Mouse (Mus musculus) lung, adult 2 months (tissue): Measurements from ENCODE around the gene Ear6. TPM values are rescaled to one million over a fixed set of nuclear protein-coding genes. Genes with fewer than 3 reads are reported as not detected.
"Not testable (repeated sequence)": the region's sequence is repeated elsewhere in the genome, so short reads cannot be mapped to it uniquely, and the experiment has no call there.

Experiments
- DNase-seq: peaks from one replicate; pipeline ENCODE4 v3.0.0; 2022
- H3K4me1 ChIP-seq: fragments of 200-500 bp; 2 replicates; pipeline ENCODE4 v1.6.1; 2011; ENCODE audit warnings: low read length; ENCODE audit not compliant: control insufficient read depth, insufficient read depth
- H3K4me3 ChIP-seq: fragments of 200-500 bp; replicated peaks from 2 replicates; pipeline ENCODE3; 2011; ENCODE audit warnings: low read depth, mild to moderate bottlenecking, control low read depth, low read length; ENCODE audit errors: extremely low read depth
- CTCF ChIP-seq: fragments of 200-500 bp; IDR thresholded peaks from 2 replicates; pipeline ENCODE4 v1.5.1; 2011; ENCODE audit warnings: mild to moderate bottlenecking, low read length, control low read depth; ENCODE audit not compliant: insufficient read depth
- POLR2A ChIP-seq: fragments of 200-500 bp; IDR thresholded peaks from 2 replicates; pipeline ENCODE4 v1.6.1; 2011; ENCODE audit warnings: low read depth, mild to moderate bottlenecking, control low read depth, low read length, borderline replicate concordance; ENCODE audit errors: extremely low read depth
- WGBS: fragments of 180-500 bp; shearing (Covaris S2); methylation state at CpG from one replicate; pipeline ENCODE4 v1.1.7; 2018; 5-methylcytosine and 5-hydroxymethylcytosine counted together
- polyA plus RNA-seq: library from polyadenylated mRNA; depleted of rRNA; stranded (reverse); fragments of >200 nt; gene quantifications from 2 replicates; pipeline ENCODE4 v1.2.3, GENCODE M21; 2012; rRNA removed

The Ear6 gene
- 0.72 and 1.4 TPM in 2 replicates for polyA plus RNA-seq

GRCm38 (mm10) chr14:51853399-51853798, at the start of gene Ear6:
Gene Ear6, plus strand, starts transcription at chr14:51853699.
- Histone ChIP-seq H3K4me1 (no peaks in the 10 kb centered on the region), H3K4me3 (no peak within 1 kb of the TSS)
- no peak for DNase-seq
- TF ChIP-seq CTCF: no peak
- no peak for TF ChIP-seq POLR2A

DNA sequence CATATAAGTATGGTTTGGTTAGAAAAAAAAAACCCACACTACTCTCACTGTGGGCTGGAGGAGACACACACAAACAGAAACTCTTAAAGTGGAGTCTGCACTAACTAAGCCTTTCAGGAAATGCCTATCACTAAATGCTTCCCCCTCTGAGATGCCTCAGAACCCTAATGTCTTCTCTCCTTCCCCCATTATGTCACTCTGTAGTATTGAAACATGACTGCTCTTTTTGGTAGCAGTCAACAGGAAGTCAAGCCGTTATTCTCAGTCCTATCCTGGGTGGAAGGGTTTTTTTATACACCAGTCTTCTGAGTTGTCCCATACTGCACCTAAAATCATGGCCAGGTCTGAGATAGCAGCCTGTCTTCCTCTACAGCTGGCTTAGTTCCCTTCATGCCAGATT, 26.9 kb upstream of the Ear6 start:
- WGBS: 26% methylated on average over 1 of the region's 1 CpGs
- Histone ChIP-seq H3K4me3 (no peak overlapping the region), H3K4me1 (no peaks in the 10 kb centered on the region)
- TF ChIP-seq POLR2A: no peak
- no peak for TF ChIP-seq CTCF
- DNase-seq: no peak

DNA sequence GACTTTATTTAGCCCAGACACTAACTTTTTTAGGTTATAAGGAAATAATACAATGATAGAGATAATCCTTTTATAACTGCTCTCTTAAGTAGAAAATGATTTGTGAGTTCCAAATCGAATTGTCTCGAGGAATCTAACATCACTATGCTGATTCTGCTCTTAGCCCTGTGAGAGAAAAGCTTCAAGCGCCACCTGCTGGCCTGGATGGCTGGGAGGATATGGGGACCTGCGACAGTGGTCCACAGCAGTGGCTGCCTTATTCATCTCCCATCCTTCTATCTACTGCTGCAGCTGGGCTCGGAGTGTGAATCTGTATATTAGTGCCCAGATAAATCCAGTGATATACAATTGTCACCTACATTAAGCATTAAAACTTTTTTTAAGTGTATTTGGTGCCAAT, 25.7 kb upstream of the Ear6 start:
- not testable (repeated sequence) for DNase-seq

GRCm38 (mm10) chr14:51829188-51829587, 24.3 kb upstream of the Ear6 start:
- Histone ChIP-seq H3K4me3 (no peak overlapping the region), H3K4me1 (no peaks in the 10 kb centered on the region)
- TF ChIP-seq POLR2A (no peak), CTCF (no peak)
- DNase-seq: no peak
- 68% methylated on average over 6 of the region's 6 CpGs for WGBS

More for the DNA sequence above, 25.7 kb upstream of the Ear6 start:
- peak; percentile 34 for TF ChIP-seq CTCF
- not testable (repeated sequence) for H3K4me1 ChIP-seq, H3K4me3 ChIP-seq
- WGBS: 24% methylated on average over 5 of the region's 5 CpGs

DNA sequence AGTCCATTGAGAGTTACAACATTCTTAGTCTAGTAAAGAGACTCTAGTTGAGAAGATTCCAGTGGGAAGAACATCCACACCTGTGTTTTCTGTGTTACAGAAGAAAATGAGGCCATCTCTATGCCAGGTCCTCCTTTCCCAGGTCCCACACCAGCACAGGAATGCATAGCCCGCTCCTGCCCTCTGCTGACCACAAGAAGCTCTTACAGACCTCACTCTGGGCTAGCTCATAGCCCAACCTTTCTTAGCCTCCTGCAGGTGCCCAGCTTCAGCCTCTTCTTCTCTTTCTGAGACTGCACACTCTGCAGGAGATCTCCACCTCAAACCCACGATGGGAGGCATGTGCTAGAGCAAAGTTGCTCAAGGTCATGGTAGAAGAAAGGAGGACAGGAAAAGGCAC, 15.0 kb upstream of the Ear6 start:
- 18% methylated on average over 2 of the region's 2 CpGs for WGBS
- not testable (repeated sequence) for H3K4me1 ChIP-seq, DNase-seq, H3K4me3 ChIP-seq

GRCm38 (mm10) chr14:51842250-51842649, 11.2 kb upstream of the Ear6 start:
- no peak for TF ChIP-seq POLR2A
- no peak for TF ChIP-seq CTCF
- H3K4me3 ChIP-seq: no peak overlapping the region
- WGBS: 48% methylated on average over 1 of the region's 1 CpGs
- no peak for DNase-seq
- no peaks in the 10 kb centered on the region for H3K4me1 ChIP-seq

DNA sequence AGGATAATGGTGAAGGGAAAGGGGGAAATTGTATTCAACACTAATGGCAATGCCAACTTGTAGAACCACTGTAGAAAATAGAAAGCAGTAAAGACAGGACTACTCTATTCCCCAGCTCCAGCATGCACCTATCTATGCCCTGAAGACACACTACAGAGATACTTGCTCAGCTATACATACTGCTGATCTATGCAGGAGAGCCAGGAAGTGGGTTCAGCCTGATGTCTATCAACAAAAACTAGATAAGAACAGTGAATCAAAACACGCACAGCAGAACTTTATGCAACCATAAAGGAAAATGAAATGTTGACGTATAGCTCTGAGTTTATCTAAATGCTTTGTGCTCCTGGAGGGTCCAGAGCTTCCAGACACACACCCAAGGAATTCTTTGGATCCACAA, 10.7 kb upstream of the Ear6 start:
- WGBS: 56% methylated on average over 2 of the region's 2 CpGs

DNA sequence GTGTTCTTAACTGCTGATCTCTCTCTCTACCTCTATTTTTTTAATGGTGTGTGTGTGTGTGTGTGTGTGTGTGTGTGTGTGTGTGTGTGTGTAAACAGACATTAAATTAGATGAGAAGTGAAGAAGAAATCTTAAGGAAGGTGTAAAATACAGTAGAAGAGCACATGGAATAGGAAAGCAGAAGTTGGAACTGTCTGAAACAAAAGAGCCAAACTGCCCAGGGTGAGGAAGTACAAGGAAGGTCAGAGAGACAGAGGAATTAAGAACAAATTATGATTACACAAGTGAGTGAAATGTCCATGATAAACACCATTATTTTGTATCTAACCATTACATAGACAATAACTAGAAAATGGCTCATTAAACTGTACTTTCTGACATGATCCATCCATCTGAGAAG, 9.6 kb upstream of the Ear6 start:
- no peak for DNase-seq
- TF ChIP-seq POLR2A: no peak
- no peak for TF ChIP-seq CTCF
- Histone ChIP-seq H3K4me1 (no peaks in the 10 kb centered on the region), H3K4me3 (no peak overlapping the region)

More for the DNA sequence above, 10.7 kb upstream of the Ear6 start:
- TF ChIP-seq CTCF (no peak), POLR2A (no peak)
- H3K4me1 ChIP-seq: no peaks in the 10 kb centered on the region
- no peak overlapping the region for H3K4me3 ChIP-seq
- no peak for DNase-seq

DNA sequence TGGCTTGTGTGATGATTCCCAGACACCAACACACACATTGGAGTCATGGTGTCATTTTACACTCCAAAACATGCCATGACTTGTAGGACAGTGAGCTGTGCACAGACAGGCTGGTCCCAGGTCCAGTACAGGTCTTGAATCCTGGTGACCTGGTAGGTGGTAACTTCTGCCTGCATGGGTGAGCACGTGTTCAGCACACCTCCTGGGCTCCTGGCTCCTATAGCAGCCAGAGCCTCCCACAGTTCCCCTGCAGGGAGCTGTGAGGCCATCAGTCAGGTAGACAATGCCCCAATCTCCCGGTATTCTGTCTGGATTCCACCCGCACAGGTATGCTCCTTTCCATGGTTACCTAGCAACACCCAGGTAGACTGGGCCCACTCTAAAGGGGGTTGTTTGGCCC, 6.9 kb upstream of the Ear6 start:
- WGBS: 65% methylated on average over 3 of the region's 3 CpGs
- H3K4me3 ChIP-seq: no peak overlapping the region
- TF ChIP-seq CTCF (no peak), POLR2A (no peak)
- no peaks in the 10 kb centered on the region for H3K4me1 ChIP-seq
- no peak for DNase-seq

GRCm38 (mm10) chr14:51851006-51851405, 2.5 kb upstream of the Ear6 start:
- H3K4me1 ChIP-seq, H3K4me3 ChIP-seq, DNase-seq: not testable (repeated sequence)
- 43% methylated on average over 3 of the region's 3 CpGs for WGBS

DNA sequence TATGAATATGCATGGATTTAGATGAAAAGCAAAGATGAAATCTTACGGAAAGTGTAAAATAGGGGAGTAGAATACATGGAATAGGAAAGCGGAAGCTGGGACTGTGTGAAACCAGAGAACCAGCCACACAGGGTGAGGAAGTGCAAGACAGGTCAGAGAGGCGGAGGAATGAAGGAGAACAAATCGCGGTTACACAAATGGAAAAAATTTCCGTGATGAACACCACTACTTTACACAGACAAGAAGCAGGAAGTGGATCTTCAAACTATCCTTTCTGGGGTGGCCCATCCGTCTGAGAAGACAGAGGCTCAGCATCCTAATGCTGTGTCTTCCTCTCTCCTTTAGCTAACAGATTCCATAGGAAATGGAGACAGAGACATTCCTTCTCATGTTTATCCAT, 1.8 kb downstream of the Ear6 start:
- not testable (repeated sequence) for H3K4me1 ChIP-seq, DNase-seq, H3K4me3 ChIP-seq
- WGBS: 71% methylated on average over 7 of the region's 7 CpGs
